Mouse (Mus musculus) gastrocnemius, postnatal 36 days (tissue): ENCODE data around the gene Egfl8. TPM values are rescaled to one million over a fixed set of nuclear protein-coding genes. Genes with fewer than 3 reads are reported as not detected.

Experiments used
- DNase-seq, 2 experiments: peaks; one replicate each; pipeline ENCODE4 v3.0.0; 2022
- intact Hi-C: fragments of 180-260 bp; cut with DNase I; formaldehyde crosslinking; loops from one replicate; pipeline ENCODE4 v1.15.1; 2025
- total RNA-seq, 2 experiments: library from RNA; stranded (reverse); gene quantifications; 2 replicates each; pipeline ENCODE4 v1.2.3; 2021

Egfl8 gene
- total RNA-seq, 2 experiments from 2014 or later, result 1.3 to 2.6 TPM

- peak in 1 of 2 experiments; percentile 81 for DNase-seq
- intact Hi-C loops, result no loop called here
These were observed 28.9 kb downstream of the Egfl8 start for GRCm38 (mm10) chr17:34586796-34587422.

GRCm38 (mm10) chr17:34585877-34586771 is 29.6 kb downstream of the Egfl8 start:
- intact Hi-C loops, result no loop called here
- no peak for DNase-seq

GRCm38 (mm10) chr17:34585121-34585520 is 30.6 kb downstream of the Egfl8 start:
- intact Hi-C loops, result no loop called here
- DNase-seq, result no peak

- DNase-seq, result no peak
- intact Hi-C loops, result no loop called here
These were observed 32.0 kb downstream of the Egfl8 start for GRCm38 (mm10) chr17:34583819-34584218.

GRCm38 (mm10) chr17:34583397-34583796 is 32.4 kb downstream of the Egfl8 start:
- DNase-seq, result no peak
- intact Hi-C loops, result no loop called here

GRCm38 (mm10) chr17:34582528-34582927 is 33.2 kb downstream of the Egfl8 start:
- no peak for DNase-seq
- intact Hi-C loops, result no loop called here

GRCm38 (mm10) chr17:34578070-34578469 is 37.7 kb downstream of the Egfl8 start:
- intact Hi-C loops, result no loop called here
- DNase-seq, result no peak

- intact Hi-C loops, result no loop called here
- no peak for DNase-seq
These were observed 39.2 kb downstream of the Egfl8 start for GRCm38 (mm10) chr17:34576577-34576976.

- no peak for DNase-seq
- intact Hi-C loops, result loop anchor here (5.0 kb wide), 1 partner anchor 45 kb away; the partner anchor contains the start of gene Egfl8
These were observed 43.4 kb downstream of the Egfl8 start for GRCm38 (mm10) chr17:34572361-34572760.

GRCm38 (mm10) chr17:34571875-34572274 is 43.9 kb downstream of the Egfl8 start:
- DNase-seq, result no peak
- intact Hi-C loops, result loop anchor here (5.0 kb wide), 1 partner anchor 45 kb away; the partner anchor contains the start of gene Egfl8

- DNase-seq, result no peak
- intact Hi-C loops, result loop anchor here (5.0 kb wide), 1 partner anchor 47 kb away; the partner anchor contains the start of gene Egfl8
These were observed 45.9 kb downstream of the Egfl8 start for GRCm38 (mm10) chr17:34569919-34570318.

- intact Hi-C loops, result no loop called here
These were observed 47.4 kb downstream of the Egfl8 start for GRCm38 (mm10) chr17:34568421-34568820.

GRCm38 (mm10) chr17:34567311-34567710 is 48.5 kb downstream of the Egfl8 start:
- DNase-seq, result no peak
- intact Hi-C loops, result no loop called here

More at GRCm38 (mm10) chr17:34568421-34568820, 47.4 kb downstream of the Egfl8 start:
- no peak for DNase-seq

GRCm38 (mm10) chr17:34564796-34565195 is 51.0 kb downstream of the Egfl8 start:
- intact Hi-C loops, result no loop called here

GRCm38 (mm10) chr17:34564003-34564421 is 51.8 kb downstream of the Egfl8 start, which contains the start of gene Notch4:
Gene Notch4 (plus strand): TSS chr17:34564268.
- intact Hi-C loops, result no loop called here

More at GRCm38 (mm10) chr17:34564796-34565195, 51.0 kb downstream of the Egfl8 start:
- DNase-seq, result no peak

GRCm38 (mm10) chr17:34563354-34563753 is 52.4 kb downstream of the Egfl8 start:
- DNase-seq, result no peak
- intact Hi-C loops, result no loop called here

More at GRCm38 (mm10) chr17:34564003-34564421, 51.8 kb downstream of the Egfl8 start, which contains the start of gene Notch4:
- DNase-seq, result peak in 1 of 2 experiments; percentile 36

Other genes starting within 250 kb of the Egfl8 start
- not detected for gene Btnl1, start 238.8 kb downstream of the Egfl8 start, total RNA-seq
- gene BC051142, start 217.2 kb downstream of the Egfl8 start, total RNA-seq, result not detected
- gene Btnl4, start 138.7 kb downstream of the Egfl8 start, total RNA-seq, result not detected
- gene Btnl6, start 98.6 kb downstream of the Egfl8 start, total RNA-seq, result not detected
- gene Notch4, start 51.7 kb downstream of the Egfl8 start, total RNA-seq, result 10 to 100 TPM; 11.0 to 14.0 TPM
- gene Gpsm3, start 26.2 kb downstream of the Egfl8 start, total RNA-seq, result 1 to 10 TPM; 1.9 to 2.8 TPM
- gene Pbx2, start 24.7 kb downstream of the Egfl8 start, total RNA-seq, result 10 to 100 TPM; 12.1 to 13.9 TPM
- under 1 TPM in 1 of 2 experiments, not detected in 1; 0.28 TPM for gene Ager, start 18.1 kb downstream of the Egfl8 start, total RNA-seq
- 10 to 100 TPM; 17.3 to 18.0 TPM for gene Rnf5, start 12.3 kb downstream of the Egfl8 start, total RNA-seq
- gene Agpat1, start 11.7 kb downstream of the Egfl8 start, total RNA-seq, result 10 to 100 TPM; 61.5 to 63.2 TPM
- gene Ppt2, start 12.5 kb upstream of the Egfl8 start, total RNA-seq, result 10 to 100 TPM; 36.2 to 40.0 TPM
- 1 to 10 TPM in 1 of 2 experiments, under 1 TPM in 1; 0.35 to 1.5 TPM for gene Prrt1, start 13.6 kb upstream of the Egfl8 start, total RNA-seq
- 1 to 10 TPM; 6.0 to 8.2 TPM for gene Fkbpl, start 28.8 kb upstream of the Egfl8 start, total RNA-seq
- gene Atf6b, start 31.2 kb upstream of the Egfl8 start, total RNA-seq, result 1 to 10 TPM; 5.7 to 6.6 TPM
- 10 to 100 TPM; 33.8 to 37.0 TPM for gene Tnxb, start 54.6 kb upstream of the Egfl8 start, total RNA-seq
- gene C4b, start 127.9 kb upstream of the Egfl8 start, total RNA-seq, result 1 to 10 TPM; 3.6 to 6.3 TPM
- gene Cyp21a1, start 188.6 kb upstream of the Egfl8 start, total RNA-seq, result not detected
- gene Stk19, start 221.0 kb upstream of the Egfl8 start, total RNA-seq, result 1 to 10 TPM; 5.8 to 8.7 TPM
- 1 to 10 TPM; 6.5 to 9.1 TPM for gene Dxo, start 221.0 kb upstream of the Egfl8 start, total RNA-seq
- 10 to 100 TPM; 17.0 to 20.0 TPM for gene Skiv2l, start 234.2 kb upstream of the Egfl8 start, total RNA-seq
- 1 to 10 TPM; 8.8 to 9.0 TPM for gene Nelfe, start 234.4 kb upstream of the Egfl8 start, total RNA-seq
- 1 to 10 TPM; 1.5 to 3.4 TPM for gene Cfb, start 246.5 kb upstream of the Egfl8 start, total RNA-seq